Mouse (Mus musculus) myocyte (in vitro differentiated cells): ENCODE measurements around the gene Flt1. TPM values are rescaled to one million over a fixed set of nuclear protein-coding genes. Genes with fewer than 3 reads are reported as not detected.
A peak's percentile ranks its signal among the peaks of the same experiment; 100 is the strongest.

Experiments
- H3K27me3 ChIP-seq: one replicate; pipeline ENCODE4 v1.6.1; 2011; ENCODE audit not compliant: control insufficient read depth, insufficient read depth, insufficient read length
- H3K36me3 ChIP-seq: one replicate; pipeline ENCODE4 v1.6.1; 2011; ENCODE audit not compliant: control insufficient read depth, insufficient read depth
- H3K4me2 ChIP-seq: one replicate; pipeline ENCODE4 v1.6.1; 2011; ENCODE audit warnings: low read depth, control low read depth
- H3K4me3 ChIP-seq: one replicate; pipeline ENCODE4 v1.5.1; 2011; ENCODE audit warnings: mild to moderate bottlenecking, control low read depth, moderate library complexity
- H3K79me2 ChIP-seq: one replicate; pipeline ENCODE4 v1.6.1; 2011; ENCODE audit not compliant: control insufficient read depth, insufficient read depth
- H3ac ChIP-seq: one replicate; pipeline ENCODE4 v1.6.1; 2011; ENCODE audit not compliant: control insufficient read depth, insufficient read length
- CEBPB ChIP-seq: IDR thresholded peaks from 2 replicates; pipeline ENCODE4 v1.6.1; 2011; ENCODE audit warnings: mild to moderate bottlenecking, moderate library complexity; ENCODE audit not compliant: poor library complexity, insufficient read depth, severe bottlenecking
- E2F4 ChIP-seq: IDR thresholded peaks from one replicate; pipeline ENCODE4 v1.6.1; 2011; ENCODE audit warnings: mild to moderate bottlenecking, control low read depth, moderate library complexity; ENCODE audit not compliant: insufficient read depth
- MAX ChIP-seq: IDR thresholded peaks from one replicate; pipeline ENCODE4 v1.6.1; 2011; ENCODE audit warnings: low read depth, mild to moderate bottlenecking, control low read depth
- MYOD1 ChIP-seq, 3 experiments: IDR thresholded peaks; one replicate each; pipeline ENCODE4 v1.6.1; 2011; ENCODE audit warnings: control low read depth in 2 of 3, low read depth in 2 of 3, mild to moderate bottlenecking in 2 of 3, moderate library complexity in 1 of 3; ENCODE audit not compliant: insufficient read length in 2 of 3, control insufficient read depth in 1 of 3
- MYOG ChIP-seq, 3 experiments: IDR thresholded peaks; one replicate each; pipeline ENCODE4 v1.6.1; 2011; ENCODE audit warnings: control low read depth in 2 of 3, low read depth in 2 of 3, mild to moderate bottlenecking in 2 of 3; ENCODE audit not compliant: insufficient read length in 2 of 3, control insufficient read depth in 1 of 3, insufficient read depth in 1 of 3
- POLR2A ChIP-seq: IDR thresholded peaks from one replicate; pipeline ENCODE4 v1.6.1; 2011; ENCODE audit warnings: low read depth, mild to moderate bottlenecking, control low read depth, moderate library complexity; ENCODE audit not compliant: insufficient read length
- POLR2AphosphoS2 ChIP-seq: IDR thresholded peaks from one replicate; pipeline ENCODE4 v1.6.1; 2011; ENCODE audit warnings: low read depth, control low read depth; ENCODE audit not compliant: insufficient read length
- REST ChIP-seq: IDR thresholded peaks from one replicate; pipeline ENCODE4 v1.6.1; 2011; ENCODE audit warnings: mild to moderate bottlenecking, control low read depth, moderate library complexity; ENCODE audit not compliant: insufficient read depth, insufficient read length
- SRF ChIP-seq: IDR thresholded peaks from one replicate; pipeline ENCODE4 v1.6.1; 2011; ENCODE audit warnings: low read depth; ENCODE audit not compliant: control insufficient read depth, insufficient read length
- TCF12 ChIP-seq: IDR thresholded peaks from one replicate; pipeline ENCODE4 v1.6.1; 2011; ENCODE audit warnings: mild to moderate bottlenecking, control low read depth; ENCODE audit not compliant: poor library complexity, insufficient read depth, severe bottlenecking
- TCF3 ChIP-seq: IDR thresholded peaks from one replicate; pipeline ENCODE4 v1.6.1; 2011; ENCODE audit warnings: low read depth, control low read depth; ENCODE audit not compliant: insufficient read length
- USF1 ChIP-seq: IDR thresholded peaks from one replicate; pipeline ENCODE4 v1.6.1; 2011; ENCODE audit warnings: low read depth, mild to moderate bottlenecking, control low read depth, moderate library complexity
- polyA plus RNA-seq: library from polyadenylated mRNA; unstranded; fragments of >200 nt; fragmentation: generic; extraction: Trizol; gene quantifications from one replicate; pipeline ENCODE4 v1.2.1, GENCODE M21; 2012; ENCODE audit warnings: missing spikeins

Flt1 gene
- polyA plus RNA-seq, 1 experiment = 1.1 TPM

DNA sequence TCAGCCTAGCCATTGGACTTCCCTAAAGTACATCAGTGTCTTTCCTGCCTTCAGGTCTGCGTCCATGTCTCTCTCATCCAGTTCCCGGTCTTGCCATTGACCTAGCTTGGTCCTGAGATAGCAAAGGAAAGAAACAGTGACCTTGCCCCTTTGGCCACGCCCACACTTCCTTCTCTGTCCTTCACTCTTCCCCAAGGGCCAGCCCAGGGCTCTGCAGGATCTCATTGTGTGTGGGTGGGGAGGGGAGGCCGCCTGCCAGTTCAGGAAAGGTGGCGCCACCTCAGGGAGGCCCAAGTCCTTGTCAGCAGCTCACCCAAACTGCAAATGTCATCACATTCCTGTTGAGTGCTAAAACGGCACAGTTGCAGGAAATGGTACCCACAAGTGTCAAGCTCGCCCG, 151.3 kb downstream of the Flt1 start:
- Histone ChIP-seq H3K79me2 (no peaks in the 10 kb centered on the region), H3K27me3 (no peaks in the 10 kb centered on the region), H3K4me2 (no peak overlapping the region), H3K4me3 (no peak overlapping the region), H3ac (no peak overlapping the region), H3K36me3 (no peaks in the 10 kb centered on the region)
- TF ChIP-seq MYOG (IDR thresholded peaks at IDR 0.05; ENCODE audit: control insufficient read depth in 1 of 3, insufficient read depth in 1 of 3, insufficient read length in 2 of 3, low read depth in 2 of 3) (no peak), TCF3 (no peak), REST (no peak), SRF (no peak), POLR2A (no peak), CEBPB (no peak), MAX (no peak), MYOD1 (IDR thresholded peaks at IDR 0.05; ENCODE audit: control insufficient read depth in 1 of 3, insufficient read length in 2 of 3, low read depth in 2 of 3) (no peak), TCF12 (no peak), USF1 (no peak), E2F4 (no peak), POLR2AphosphoS2 (no peak)

DNA sequence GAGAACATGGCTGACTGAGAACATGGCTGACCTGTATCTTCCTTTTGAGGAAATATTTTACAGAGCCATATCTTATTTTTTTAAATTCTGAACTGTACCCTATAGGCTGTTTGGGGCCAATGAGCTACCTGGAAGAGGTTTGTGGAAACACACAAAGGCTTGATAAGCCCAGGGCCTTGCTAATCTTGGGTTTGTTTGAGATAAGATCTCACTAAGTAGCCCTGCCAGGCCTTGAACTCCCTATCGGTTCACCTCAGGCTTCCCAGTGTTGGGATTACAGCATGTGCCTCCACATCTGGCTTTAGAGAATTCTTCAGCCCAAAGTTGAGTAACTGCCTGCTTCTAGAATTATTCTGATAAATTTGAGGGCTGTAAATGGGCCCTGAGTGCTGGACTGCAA, 152.3 kb downstream of the Flt1 start:
- Histone ChIP-seq H3ac (no peak overlapping the region), H3K4me3 (no peak overlapping the region), H3K27me3 (no peaks in the 10 kb centered on the region), H3K36me3 (no peaks in the 10 kb centered on the region), H3K79me2 (no peaks in the 10 kb centered on the region), H3K4me2 (no peak overlapping the region)
- TF ChIP-seq USF1 = no peak
- no peak for TF ChIP-seq REST

DNA sequence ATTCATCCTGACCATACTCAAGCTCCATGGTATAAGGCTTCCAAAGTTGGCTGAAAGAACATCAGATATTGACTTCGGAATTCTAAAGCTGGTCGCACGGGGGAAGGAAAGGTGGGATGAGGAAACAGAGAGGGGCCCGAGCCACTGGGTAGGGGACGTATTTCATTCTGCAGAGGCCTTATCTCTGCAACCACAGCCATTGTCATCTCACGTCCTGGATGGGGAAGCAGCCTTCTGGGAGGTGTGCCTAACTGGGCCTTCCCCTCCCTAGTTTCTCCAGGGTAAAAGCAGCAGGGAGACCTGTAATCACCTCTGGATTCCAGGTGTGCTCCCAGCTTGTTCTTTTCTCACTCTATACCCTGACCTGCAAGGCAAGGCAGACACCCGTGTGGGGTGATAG, 153.1 kb downstream of the Flt1 start:
- H3K4me2 ChIP-seq = no peak overlapping the region
- no peak overlapping the region for H3ac ChIP-seq
- TF ChIP-seq REST = no peak
- TF ChIP-seq MAX = no peak
- TF ChIP-seq E2F4 = no peak
- TF ChIP-seq MYOD1 (IDR thresholded peaks at IDR 0.05; ENCODE audit: control insufficient read depth in 1 of 3, insufficient read length in 2 of 3, low read depth in 2 of 3) = no peak
- TF ChIP-seq SRF = no peak
- no peaks in the 10 kb centered on the region for H3K36me3 ChIP-seq
- H3K4me3 ChIP-seq = no peak overlapping the region
- H3K27me3 ChIP-seq = no peaks in the 10 kb centered on the region
- no peaks in the 10 kb centered on the region for H3K79me2 ChIP-seq

DNA sequence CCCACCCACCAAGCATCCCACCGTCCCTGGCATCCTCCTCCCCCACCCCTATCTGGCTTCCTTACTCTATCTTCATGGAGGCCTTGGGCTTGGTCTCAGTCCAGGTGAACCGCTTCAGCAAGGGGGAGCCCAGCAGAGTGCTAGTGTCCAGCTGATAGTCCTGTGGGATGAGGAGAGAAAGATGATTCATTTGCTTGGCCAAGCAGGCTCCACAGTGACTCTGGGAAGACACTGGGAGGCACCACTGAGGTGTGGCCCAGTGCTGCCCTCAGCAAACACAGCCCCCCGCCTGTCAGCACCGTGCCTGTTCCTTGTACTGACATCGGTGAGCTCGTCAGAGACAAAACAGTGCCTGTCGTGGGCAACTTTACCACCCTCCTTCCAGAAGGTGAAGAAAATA, 159.5 kb downstream of the Flt1 start:
- TF ChIP-seq TCF3 (no peak), POLR2A (no peak), SRF (no peak), TCF12 (no peak), MYOD1 (IDR thresholded peaks at IDR 0.05; ENCODE audit: control insufficient read depth in 1 of 3, insufficient read length in 2 of 3, low read depth in 2 of 3) (no peak), MAX (no peak), REST (no peak), MYOG (IDR thresholded peaks at IDR 0.05; ENCODE audit: control insufficient read depth in 1 of 3, insufficient read depth in 1 of 3, insufficient read length in 2 of 3, low read depth in 2 of 3) (no peak), POLR2AphosphoS2 (no peak), E2F4 (no peak), CEBPB (no peak)
- H3K36me3 ChIP-seq = no peaks in the 10 kb centered on the region
- H3ac ChIP-seq = no peak overlapping the region
- H3K79me2 ChIP-seq = no peaks in the 10 kb centered on the region
- peak overlapping the region; percentile 24 for H3K4me2 ChIP-seq
- no peaks in the 10 kb centered on the region for H3K27me3 ChIP-seq
- no peak overlapping the region for H3K4me3 ChIP-seq

DNA sequence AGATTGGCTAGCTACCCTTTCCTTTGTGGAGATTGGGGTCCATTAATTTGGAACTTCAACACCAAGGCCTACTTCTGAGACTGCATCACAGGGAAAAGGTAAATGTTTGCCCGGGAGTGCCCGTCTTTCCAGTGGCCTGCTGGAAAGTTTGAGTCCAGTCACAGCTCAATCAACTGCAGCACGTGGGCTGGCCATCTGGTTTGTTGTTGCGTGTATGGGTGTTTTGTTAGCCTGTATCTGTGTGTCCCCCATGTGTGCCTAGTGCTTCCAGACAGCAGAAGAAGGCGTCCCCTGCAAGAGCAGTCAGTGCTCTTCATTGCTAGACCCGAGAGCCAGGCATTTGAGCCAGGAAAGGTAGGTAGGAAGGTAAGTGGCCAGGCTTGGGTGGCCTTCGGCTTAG, 160.4 kb downstream of the Flt1 start:
- no peaks in the 10 kb centered on the region for H3K36me3 ChIP-seq
- no peaks in the 10 kb centered on the region for H3K27me3 ChIP-seq
- no peak for TF ChIP-seq MYOD1 (IDR thresholded peaks at IDR 0.05; ENCODE audit: control insufficient read depth in 1 of 3, insufficient read length in 2 of 3, low read depth in 2 of 3)
- TF ChIP-seq TCF12 = no peak
- no peak for TF ChIP-seq MYOG (IDR thresholded peaks at IDR 0.05; ENCODE audit: control insufficient read depth in 1 of 3, insufficient read depth in 1 of 3, insufficient read length in 2 of 3, low read depth in 2 of 3)
- no peak for TF ChIP-seq E2F4
- H3K79me2 ChIP-seq = no peaks in the 10 kb centered on the region
- H3ac ChIP-seq = no peak overlapping the region
- H3K4me2 ChIP-seq = no peak overlapping the region
- H3K4me3 ChIP-seq = no peak overlapping the region

DNA sequence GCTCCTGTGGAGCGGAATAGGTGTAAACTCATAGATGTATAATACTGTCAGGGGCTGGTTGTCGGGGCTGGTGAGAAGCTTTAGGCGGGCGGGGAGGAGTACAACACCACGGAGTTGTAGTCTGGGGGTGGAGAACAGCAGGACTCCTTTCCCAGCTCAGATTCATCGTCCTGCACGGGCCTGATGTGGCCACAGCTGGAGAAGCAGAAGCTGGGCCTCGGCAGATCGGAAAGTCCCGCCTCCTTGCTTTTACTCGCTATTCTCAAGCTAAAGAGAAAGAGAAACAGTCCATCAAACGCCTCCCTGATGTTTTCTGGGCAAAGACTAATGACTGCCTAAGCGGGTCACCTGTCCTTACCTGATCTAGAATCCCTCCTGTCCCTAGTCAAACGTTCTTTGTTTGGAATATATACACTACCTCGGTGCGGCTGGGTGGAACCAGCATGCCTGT, 161.6 kb downstream of the Flt1 start:
- no peak for TF ChIP-seq E2F4
- Histone ChIP-seq H3K4me3 (no peak overlapping the region), H3K27me3 (no peaks in the 10 kb centered on the region), H3K4me2 (no peak overlapping the region), H3K36me3 (no peaks in the 10 kb centered on the region), H3ac (no peak overlapping the region), H3K79me2 (no peaks in the 10 kb centered on the region)
